Mouse (Mus musculus) cerebellum, postnatal 14 days (tissue): Measurements from ENCODE around the gene Trem3.

Experiments
- DNase-seq, 2 experiments: peaks; one replicate each; pipeline ENCODE4 v3.0.0; 2021; ENCODE audit warnings: mixed read lengths in 2 of 2

Gene Trem3

GRCm38 (mm10) chr17:48272598-48272997 is 25.0 kb downstream of the Trem3 start:
- DNase-seq, result no peak

GRCm38 (mm10) chr17:48274098-48274497 is 26.5 kb downstream of the Trem3 start:
- DNase-seq, result no peak

GRCm38 (mm10) chr17:48274885-48275284 is 27.3 kb downstream of the Trem3 start:
- DNase-seq, result peak; percentile 89 to 92

- DNase-seq, result no peak
These were observed 28.2 kb downstream of the Trem3 start for GRCm38 (mm10) chr17:48275736-48276135.

- DNase-seq, result no peak
These were observed 30.8 kb downstream of the Trem3 start for GRCm38 (mm10) chr17:48278381-48278780.

- no peak for DNase-seq
These were observed 31.4 kb downstream of the Trem3 start for GRCm38 (mm10) chr17:48279002-48279401.

- peak in 1 of 2 experiments; percentile 3 for DNase-seq
These were observed 33.6 kb downstream of the Trem3 start for GRCm38 (mm10) chr17:48280943-48281738.

- peak; percentile 23 to 29 for DNase-seq
These were observed 34.1 kb downstream of the Trem3 start for GRCm38 (mm10) chr17:48281739-48282085.

- DNase-seq, result no peak
These were observed 39.2 kb downstream of the Trem3 start for GRCm38 (mm10) chr17:48286765-48287164.

- DNase-seq, result peak in 1 of 2 experiments; percentile 31
These were observed 39.7 kb downstream of the Trem3 start for GRCm38 (mm10) chr17:48287276-48287675.

GRCm38 (mm10) chr17:48293500-48294194 is 46.1 kb downstream of the Trem3 start:
- DNase-seq, result no peak

GRCm38 (mm10) chr17:48299203-48299602 is 51.6 kb downstream of the Trem3 start, which contains the start of gene Treml2:
Gene Treml2, plus strand, starts transcription at chr17:48299498.
- no peak for DNase-seq

- DNase-seq, result no peak
These were observed 52.2 kb downstream of the Trem3 start for GRCm38 (mm10) chr17:48299756-48300155.

- no peak for DNase-seq
These were observed 52.6 kb downstream of the Trem3 start for GRCm38 (mm10) chr17:48300199-48300598.

GRCm38 (mm10) chr17:48300861-48301260 is 53.3 kb downstream of the Trem3 start:
- DNase-seq, result no peak

- DNase-seq, result no peak
These were observed 54.2 kb downstream of the Trem3 start for GRCm38 (mm10) chr17:48301792-48302191.
